Mouse (Mus musculus) kidney, adult 2 months (tissue): ENCODE measurements at regions not wholly inside any gene's neighbourhood (a gene's known extent, or its start where the extent isn't known, plus 50 kb on each side); places are given as distances from the start of the nearest gene placed in this dataset.

Experiments
- CTCF ChIP-seq: fragments of 200-500 bp; conservative IDR thresholded peaks from 2 replicates; pipeline ENCODE4 v1.5.1; 2011; ENCODE audit warnings: low read depth, mild to moderate bottlenecking, control low read depth, low read length, moderate library complexity, mixed read lengths; ENCODE audit not compliant: insufficient read depth, insufficient read length
- POLR2A ChIP-seq: fragments of 200-500 bp; IDR thresholded peaks from one replicate; pipeline ENCODE4 v1.6.1; 2011; ENCODE audit warnings: low read depth, low read length, control low read depth

- TF ChIP-seq POLR2A = no peak
- TF ChIP-seq CTCF = no peak
Measured at GRCm38 (mm10) chr13:3752334-3752733, 51.8 kb downstream of the Calml3 start.
